Mouse (Mus musculus) WW6 (cell line): ENCODE measurements around the gene Slc44a3.

Experiments used
- DNase-seq: peaks from one replicate; pipeline ENCODE4 v3.0.0-alpha.2; 2013; ENCODE audit warnings: low read depth, low spot score

The Slc44a3 gene

GRCm38 (mm10) chr3:121427520-121427908, 104.7 kb downstream of the Slc44a3 start:
- no peak for DNase-seq

- peak; percentile 56 for DNase-seq
Observed at GRCm38 (mm10) chr3:121426621-121427519, 105.3 kb downstream of the Slc44a3 start.

- DNase-seq, result peak; percentile 87
Observed at GRCm38 (mm10) chr3:121425861-121426620, 106.2 kb downstream of the Slc44a3 start, which contains the start of gene Cnn3. Gene Cnn3 (plus strand): TSS chr3:121426497.

DNA sequence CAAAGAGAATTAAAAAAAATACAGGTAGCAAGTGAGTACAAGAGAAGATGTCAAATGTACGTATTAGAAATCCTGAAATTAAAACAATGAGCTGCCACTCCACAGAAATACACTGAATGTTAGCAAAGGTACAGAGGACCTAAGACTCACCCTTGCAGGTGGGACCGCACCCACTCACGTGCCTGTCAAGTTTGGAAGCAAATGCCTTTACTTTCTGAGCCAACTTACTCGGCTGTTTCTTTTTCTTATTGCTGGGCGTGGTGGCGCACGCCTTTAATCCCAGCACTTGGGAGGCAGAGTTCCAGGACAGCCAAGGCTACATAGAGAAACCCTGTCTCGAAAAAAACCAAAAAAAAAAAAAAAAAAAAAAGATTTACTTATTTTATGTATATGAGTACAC, 109.8 kb downstream of the Slc44a3 start:
- DNase-seq, result no peak

DNA sequence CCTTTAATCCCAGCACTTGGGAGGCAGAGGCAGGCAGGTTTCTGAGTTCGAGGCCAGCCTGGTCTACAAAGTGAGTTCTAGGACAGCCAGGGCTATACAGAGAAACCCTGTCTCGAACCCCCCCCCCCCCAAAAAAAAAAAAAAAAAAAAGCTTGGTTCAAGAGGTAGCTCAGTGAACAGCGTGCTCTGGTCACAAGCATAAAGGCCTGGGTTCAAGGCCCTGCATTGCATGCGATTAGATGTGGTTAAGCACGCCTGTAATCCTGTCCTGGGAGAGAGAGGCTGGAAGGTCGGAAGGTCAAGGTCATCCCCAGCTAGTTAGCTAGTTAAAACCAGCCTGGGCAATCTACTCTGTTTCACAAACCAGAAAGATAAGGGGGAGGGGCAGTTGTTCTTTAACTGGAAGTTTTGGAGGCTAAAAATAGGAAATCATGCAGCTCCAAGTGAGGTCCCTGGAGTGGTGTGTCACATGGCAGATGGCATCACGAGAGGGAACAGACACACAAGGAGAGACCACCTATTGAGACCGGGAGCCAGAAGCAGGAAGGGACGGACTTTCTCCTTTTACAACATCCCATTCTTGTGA, 113.3 kb downstream of the Slc44a3 start:
- DNase-seq, result peak; percentile 68

GRCm38 (mm10) chr3:121418251-121418601, 114.0 kb downstream of the Slc44a3 start:
- DNase-seq, result no peak

- DNase-seq, result no peak
Observed at GRCm38 (mm10) chr3:121417379-121418250, 114.6 kb downstream of the Slc44a3 start.

- DNase-seq, result no peak
Observed at GRCm38 (mm10) chr3:121416171-121417154, 115.7 kb downstream of the Slc44a3 start.

DNA sequence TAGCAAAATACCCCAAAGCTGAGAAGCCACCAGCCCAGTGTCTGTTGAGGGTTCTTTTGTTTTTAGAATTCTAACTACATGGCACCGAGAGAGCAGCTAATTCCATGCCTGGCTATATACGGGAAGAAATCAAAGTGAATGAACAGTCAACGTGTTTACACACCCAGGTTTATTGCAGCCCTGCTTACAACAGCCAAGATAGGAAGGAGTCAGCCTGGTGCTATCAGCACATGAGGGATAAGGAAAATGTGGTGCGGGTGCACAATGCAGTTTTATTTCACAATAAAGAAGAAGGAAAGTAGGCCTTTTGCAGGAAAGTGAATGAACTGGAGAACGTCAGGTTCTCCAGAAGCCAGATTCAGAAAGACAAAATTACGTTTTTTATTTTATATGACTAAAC, 120.8 kb downstream of the Slc44a3 start:
- no peak for DNase-seq
